Mouse (Mus musculus) limb, embryonic 13.5 days (tissue): ENCODE data around the gene Car6. TPM values are rescaled to one million over a fixed set of nuclear protein-coding genes. Genes with fewer than 3 reads are reported as not detected.
A peak's percentile ranks its signal among the peaks of the same experiment; 100 is the strongest.

ENCODE experiments used
- ATAC-seq: fragments of 200-750 bp; cut with Nextera tagmentation; 2 replicates; pipeline ENCODE4 v1.8.0; 2017; ENCODE audit warnings: low read depth, moderate number of reproducible peaks, moderate TSS enrichment; ENCODE audit not compliant: low FRiP score
- H3K27ac ChIP-seq: fragments of 300-500 bp; sonication (generic); 2 replicates; pipeline ENCODE4 v1.5.1; 2015; ENCODE audit warnings: inconsistent platforms, mild to moderate bottlenecking, moderate library complexity
- H3K27me3 ChIP-seq: fragments of 300-500 bp; sonication (generic); 2 replicates; pipeline ENCODE4 v1.6.1; 2015; ENCODE audit warnings: mild to moderate bottlenecking, inconsistent platforms
- H3K36me3 ChIP-seq: fragments of 300-500 bp; sonication (generic); 2 replicates; pipeline ENCODE4 v1.6.1; 2015; ENCODE audit warnings: inconsistent platforms, mild to moderate bottlenecking, moderate library complexity
- H3K4me1 ChIP-seq: fragments of 300-500 bp; sonication (generic); 2 replicates; pipeline ENCODE4 v1.6.1; 2015; ENCODE audit warnings: inconsistent platforms
- H3K4me2 ChIP-seq: fragments of 300-500 bp; sonication (generic); replicated peaks from 2 replicates; pipeline ENCODE4 v1.6.1; 2015; ENCODE audit warnings: inconsistent platforms, mild to moderate bottlenecking, moderate library complexity
- H3K4me3 ChIP-seq: fragments of 300-500 bp; sonication (generic); 2 replicates; pipeline ENCODE4 v1.5.1; 2015; ENCODE audit warnings: moderate library complexity, mild to moderate bottlenecking, inconsistent platforms
- H3K9ac ChIP-seq: fragments of 300-500 bp; sonication (generic); 2 replicates; pipeline ENCODE4 v1.6.1; 2015; ENCODE audit warnings: mild to moderate bottlenecking, inconsistent platforms
- H3K9me3 ChIP-seq: fragments of 300-500 bp; sonication (generic); 2 replicates; pipeline ENCODE4 v1.6.1; 2016; ENCODE audit warnings: inconsistent platforms
- whole genome bisulfite sequencing: fragments of 180-500 bp; shearing (Covaris S2); methylation state at CpG from one replicate; pipeline ENCODE4 v1.1.7; 2015; 5-methylcytosine and 5-hydroxymethylcytosine counted together
- polyA plus RNA-seq: library from polyadenylated mRNA; unstranded; fragments of >200 nt; fragmentation: Nextera tagmentation; extraction: Ambion mirVana; gene quantifications from 2 replicates; pipeline ENCODE4 v1.2.1, GENCODE M21; 2015

Car6 gene
- polyA plus RNA-seq, 1 experiment from 2014 or later = 0.50 TPM

- Histone ChIP-seq H3K4me1 (peaks cover 60% of the 10 kb centered on the region), H3K4me3 (peak overlapping the region; percentile 84)
- ATAC-seq = no peak
Measured at GRCm38 (mm10) chr4:150237636-150238361, 36.7 kb upstream of the Car6 start.

GRCm38 (mm10) chr4:150236521-150237481 lies 35.7 kb upstream of the Car6 start, which contains the start of gene Eno1:
Gene Eno1, plus strand, starts transcription at chr4:150236721.
- Histone ChIP-seq H3K27me3 (no peaks in the 10 kb centered on the region), H3K9me3 (no peaks in the 10 kb centered on the region), H3K4me1 (peaks cover 56% of the 10 kb centered on the region)

More at GRCm38 (mm10) chr4:150237636-150238361, 36.7 kb upstream of the Car6 start:
- Histone ChIP-seq H3K27me3 (no peaks in the 10 kb centered on the region), H3K9ac (peak overlapping the region; percentile 95), H3K9me3 (no peaks in the 10 kb centered on the region), H3K36me3 (peaks cover 32% of the 10 kb centered on the region), H3K4me2 (peak overlapping the region; percentile 77), H3K27ac (peak overlapping the region; percentile 98)
- WGBS = under 1% methylated on average over 21 of the region's 21 CpGs

GRCm38 (mm10) chr4:150236031-150236430 lies 34.9 kb upstream of the Car6 start:
- peak overlapping the region; percentile 77 for H3K4me2 ChIP-seq
- ATAC-seq = no peak
- H3K9ac ChIP-seq = peak overlapping the region; percentile 95; the same call in 1 of the 2 replicates
- no peaks in the 10 kb centered on the region for H3K9me3 ChIP-seq
- peaks cover 56% of the 10 kb centered on the region for H3K4me1 ChIP-seq
- H3K27me3 ChIP-seq = no peaks in the 10 kb centered on the region
- H3K27ac ChIP-seq = peak overlapping the region; percentile 98
- WGBS = 81% methylated on average over 8 of the region's 8 CpGs
- H3K36me3 ChIP-seq = peaks cover 15% of the 10 kb centered on the region
- peak overlapping the region; percentile 84 for H3K4me3 ChIP-seq

More at GRCm38 (mm10) chr4:150236521-150237481, 35.7 kb upstream of the Car6 start, which contains the start of gene Eno1:
- H3K9ac ChIP-seq = peak within 1 kb of the TSS; percentile 95
- peak; percentile 96 for ATAC-seq
- peak within 1 kb of the TSS; percentile 77 for H3K4me2 ChIP-seq
- peak within 1 kb of the TSS; percentile 84 for H3K4me3 ChIP-seq
- H3K27ac ChIP-seq = peak within 1 kb of the TSS; percentile 98
- peaks cover 22% of the 10 kb centered on the region for H3K36me3 ChIP-seq
- under 1% methylated on average over 75 of the region's 78 CpGs for WGBS

- Histone ChIP-seq H3K4me3 (no peak overlapping the region), H3K4me2 (no peak overlapping the region), H3K9me3 (no peaks in the 10 kb centered on the region), H3K27me3 (no peaks in the 10 kb centered on the region), H3K9ac (no peak overlapping the region), H3K27ac (peak overlapping the region; percentile 77), H3K36me3 (peaks cover 11% of the 10 kb centered on the region), H3K4me1 (peaks cover 57% of the 10 kb centered on the region)
- no peak for ATAC-seq
- 77% methylated on average over 4 of the region's 4 CpGs for WGBS
Measured at GRCm38 (mm10) chr4:150235585-150235984, 34.5 kb upstream of the Car6 start.

GRCm38 (mm10) chr4:150234599-150235327 lies 33.6 kb upstream of the Car6 start:
- Histone ChIP-seq H3K4me3 (no peak overlapping the region), H3K27ac (peak overlapping the region; percentile 77), H3K4me2 (no peak overlapping the region), H3K36me3 (0 out of 2 replicates have a peak, but pooled peaks cover 5% of the 10 kb centered on the region), H3K4me1 (peaks cover 56% of the 10 kb centered on the region), H3K9ac (0 out of 2 replicates have a peak overlapping the region, but pooled peaks have one; percentile 31), H3K27me3 (no peaks in the 10 kb centered on the region), H3K9me3 (no peaks in the 10 kb centered on the region)
- 31% methylated on average over 8 of the region's 8 CpGs for WGBS
- no peak for ATAC-seq

- Histone ChIP-seq H3K4me1 (peaks cover 51% of the 10 kb centered on the region), H3K4me3 (no peak overlapping the region), H3K9me3 (no peaks in the 10 kb centered on the region), H3K27ac (no peak overlapping the region), H3K36me3 (no peaks in the 10 kb centered on the region), H3K27me3 (no peaks in the 10 kb centered on the region), H3K9ac (no peak overlapping the region), H3K4me2 (no peak overlapping the region)
- no peak for ATAC-seq
- 48% methylated on average over 8 of the region's 8 CpGs for WGBS
Measured at GRCm38 (mm10) chr4:150231871-150232270, 30.7 kb upstream of the Car6 start.

GRCm38 (mm10) chr4:150230460-150231407 lies 29.6 kb upstream of the Car6 start:
- ATAC-seq = no peak
- no peaks in the 10 kb centered on the region for H3K27me3 ChIP-seq
- H3K9ac ChIP-seq = peak overlapping the region; percentile 13; the same call in 1 of the 2 replicates
- WGBS = 15% methylated on average over 21 of the region's 21 CpGs
- no peak overlapping the region for H3K4me2 ChIP-seq
- no peaks in the 10 kb centered on the region for H3K9me3 ChIP-seq
- H3K36me3 ChIP-seq = no peaks in the 10 kb centered on the region
- H3K4me1 ChIP-seq = peaks cover 50% of the 10 kb centered on the region
- H3K4me3 ChIP-seq = no peak overlapping the region
- peak overlapping the region; percentile 12; the same call in 1 of the 2 replicates for H3K27ac ChIP-seq

- H3K36me3 ChIP-seq = no peaks in the 10 kb centered on the region
- WGBS = 20% methylated on average over 9 of the region's 15 CpGs
- ATAC-seq = no peak
- no peak overlapping the region for H3K4me3 ChIP-seq
- H3K9me3 ChIP-seq = no peaks in the 10 kb centered on the region
- no peak overlapping the region for H3K9ac ChIP-seq
- H3K4me1 ChIP-seq = peaks cover 46% of the 10 kb centered on the region
- H3K27me3 ChIP-seq = no peaks in the 10 kb centered on the region
- H3K27ac ChIP-seq = no peak overlapping the region
- no peak overlapping the region for H3K4me2 ChIP-seq
Measured at GRCm38 (mm10) chr4:150229747-150230390, 28.7 kb upstream of the Car6 start.

- H3K36me3 ChIP-seq = no peaks in the 10 kb centered on the region
- ATAC-seq = no peak
- 40% methylated on average over 7 of the region's 7 CpGs for WGBS
- H3K4me1 ChIP-seq = peaks cover 45% of the 10 kb centered on the region
- H3K9ac ChIP-seq = no peak overlapping the region
- no peaks in the 10 kb centered on the region for H3K9me3 ChIP-seq
- H3K4me2 ChIP-seq = no peak overlapping the region
- H3K27ac ChIP-seq = no peak overlapping the region
- no peaks in the 10 kb centered on the region for H3K27me3 ChIP-seq
- no peak overlapping the region for H3K4me3 ChIP-seq
Measured at GRCm38 (mm10) chr4:150228581-150229348, 27.6 kb upstream of the Car6 start.
